Mouse (Mus musculus): ENCODE results near the gene Unc13a.
A peak's percentile ranks its signal among the peaks of the same experiment; 100 is the strongest.

Unc13a gene

DNA sequence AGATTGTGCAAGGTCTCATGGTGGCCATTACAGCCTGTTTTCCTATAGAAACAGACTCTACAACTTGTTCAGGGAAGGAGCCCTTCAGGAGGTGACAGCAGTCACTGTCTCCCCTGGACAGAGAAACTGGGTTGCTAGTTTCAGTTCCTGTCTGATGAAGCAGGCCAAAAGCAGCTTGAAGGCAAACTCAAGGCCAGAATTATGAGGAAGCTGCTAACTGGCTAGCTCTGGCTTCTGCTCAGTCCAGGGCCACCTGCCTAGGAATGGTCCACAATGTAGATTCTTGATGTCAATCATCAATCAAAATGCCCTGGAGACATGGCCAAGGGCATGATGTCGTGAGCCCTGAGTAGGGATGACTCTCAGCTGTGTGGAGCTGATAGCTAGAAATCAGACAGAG is 46.5 kb downstream of the Unc13a start:
- no peak for DNase-seq (ENCODE audit: low read depth, low spot score)

DNA sequence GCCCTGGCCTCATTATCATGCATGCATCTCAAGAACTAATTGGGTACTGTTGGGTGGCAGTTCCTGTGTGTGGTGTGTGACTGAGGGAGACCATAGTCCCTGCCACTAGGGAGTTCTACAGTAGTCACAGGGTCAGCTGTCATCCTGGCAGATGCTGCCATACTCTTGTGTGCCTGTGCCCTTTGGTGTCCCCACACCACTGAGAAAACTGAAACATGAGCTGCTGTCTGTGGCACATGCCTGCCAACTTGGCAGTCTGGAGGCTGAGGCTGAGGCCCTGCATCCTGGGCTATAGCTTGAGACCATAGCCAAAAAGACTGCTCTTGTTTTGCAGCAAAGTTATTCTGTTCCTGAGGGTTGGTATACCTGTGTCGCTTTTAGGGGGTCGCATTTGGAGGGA is 51.8 kb downstream of the Unc13a start:
- no peak for DNase-seq (ENCODE audit: low read depth, low spot score)

DNA sequence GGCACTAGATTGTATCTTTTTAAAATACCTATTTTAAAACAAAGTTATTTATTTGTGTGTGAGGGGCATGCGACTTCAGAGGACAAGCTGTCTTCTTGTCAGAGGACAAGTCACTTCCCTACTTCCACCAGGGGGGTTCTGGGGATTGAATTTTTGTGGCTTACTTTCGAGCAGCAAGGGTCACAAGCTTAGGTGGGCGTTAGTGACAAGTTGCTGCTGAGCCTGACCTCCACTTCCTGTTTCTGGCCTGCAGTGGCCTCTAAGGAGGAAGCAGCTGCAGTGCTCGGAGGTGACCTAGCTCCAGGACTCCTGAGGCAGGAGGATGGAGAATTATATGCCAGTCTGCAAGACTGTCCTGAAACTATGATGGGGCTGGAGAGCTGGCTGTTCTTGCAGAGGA is 58.1 kb downstream of the Unc13a start:
- no peak for DNase-seq (ENCODE audit: low read depth, low spot score)

DNA sequence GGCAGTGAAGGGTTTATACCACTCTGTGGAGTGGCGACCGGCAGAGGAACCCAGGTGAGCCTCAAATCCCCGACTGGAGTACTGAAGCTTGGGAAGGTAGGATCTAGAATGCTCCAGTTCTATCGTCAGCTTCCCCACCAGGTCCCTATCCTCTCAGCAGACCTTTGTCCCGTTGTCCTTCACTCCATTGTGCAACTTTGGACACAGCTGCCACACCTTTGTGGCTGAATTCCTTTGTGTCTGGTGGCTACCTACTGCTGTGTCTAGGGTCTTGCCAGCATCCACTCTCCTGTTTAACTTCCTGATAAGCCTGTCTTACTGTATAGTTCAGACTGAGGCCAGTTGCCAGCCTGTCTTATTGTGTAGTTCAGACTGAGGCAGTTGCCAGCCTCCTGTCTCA is 59.4 kb downstream of the Unc13a start:
- DNase-seq (ENCODE audit: low read depth, low spot score): no peak

DNA sequence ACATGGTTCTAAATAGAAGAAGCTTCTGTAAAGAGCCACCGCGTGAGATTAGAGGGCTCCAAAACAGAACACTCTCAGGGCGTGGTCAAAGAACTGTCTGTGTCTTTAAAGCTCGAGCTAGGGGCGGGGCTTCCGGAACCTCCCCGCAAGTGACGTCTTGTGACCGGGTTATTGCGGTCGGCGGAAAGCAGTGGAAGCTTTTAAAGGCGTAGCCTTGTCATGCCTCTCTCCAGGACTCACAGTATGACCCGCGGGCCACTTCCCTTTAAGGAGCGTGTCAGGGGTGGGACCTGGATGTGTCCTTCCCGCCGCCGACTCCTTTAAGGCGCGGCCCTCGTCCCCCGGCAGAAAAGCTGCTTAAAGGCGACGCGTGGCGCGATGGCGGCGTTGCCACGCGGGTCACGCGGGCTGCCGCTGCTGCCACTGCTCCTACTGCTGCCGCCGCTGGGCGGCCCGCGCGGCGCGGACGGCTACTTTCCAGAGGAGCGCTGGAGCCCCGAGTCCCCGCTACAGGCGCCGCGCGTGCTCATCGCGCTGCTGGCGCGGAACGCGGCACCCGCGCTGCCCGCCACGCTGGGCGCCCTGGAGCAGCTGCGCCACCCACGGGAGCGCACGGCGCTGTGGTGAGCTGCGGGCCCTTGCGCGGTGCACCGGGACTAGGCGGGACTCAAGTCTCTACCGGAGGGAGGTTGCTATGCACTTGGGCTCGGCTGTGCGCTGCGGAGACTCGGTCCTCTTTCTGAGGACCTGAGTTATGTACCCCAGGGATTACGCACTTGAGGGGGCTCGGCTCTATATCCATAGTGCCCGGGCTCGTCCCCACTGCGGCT is 60.5 kb downstream of the Unc13a start, which contains the start of gene Colgalt1:
Gene Colgalt1 (plus strand): TSS at position 177 of the 830 bp plus-strand sequence.
- peak; percentile 99 for DNase-seq (ENCODE audit: low read depth, low spot score)

DNA sequence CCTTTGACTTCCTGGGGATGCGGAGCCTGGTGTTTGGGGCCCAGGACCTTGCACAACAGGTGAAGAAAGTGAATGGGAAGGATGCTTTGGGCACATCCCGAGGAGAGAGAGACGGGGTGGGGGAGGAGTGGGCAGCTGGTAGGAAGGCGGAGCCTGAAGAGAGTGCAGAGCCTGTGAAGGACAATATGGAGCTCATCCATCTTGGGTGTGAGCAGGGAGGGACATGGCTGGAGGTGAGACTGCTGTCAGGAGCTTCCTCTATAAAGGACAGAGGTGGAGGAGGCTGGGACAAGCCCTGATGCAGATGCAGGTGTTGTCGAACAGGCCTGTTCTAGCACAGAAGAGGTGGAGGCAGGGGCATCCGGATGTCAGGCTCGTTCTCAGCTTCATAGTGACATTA is 67.5 kb downstream of the Unc13a start:
- DNase-seq (ENCODE audit: low read depth, low spot score): no peak

DNA sequence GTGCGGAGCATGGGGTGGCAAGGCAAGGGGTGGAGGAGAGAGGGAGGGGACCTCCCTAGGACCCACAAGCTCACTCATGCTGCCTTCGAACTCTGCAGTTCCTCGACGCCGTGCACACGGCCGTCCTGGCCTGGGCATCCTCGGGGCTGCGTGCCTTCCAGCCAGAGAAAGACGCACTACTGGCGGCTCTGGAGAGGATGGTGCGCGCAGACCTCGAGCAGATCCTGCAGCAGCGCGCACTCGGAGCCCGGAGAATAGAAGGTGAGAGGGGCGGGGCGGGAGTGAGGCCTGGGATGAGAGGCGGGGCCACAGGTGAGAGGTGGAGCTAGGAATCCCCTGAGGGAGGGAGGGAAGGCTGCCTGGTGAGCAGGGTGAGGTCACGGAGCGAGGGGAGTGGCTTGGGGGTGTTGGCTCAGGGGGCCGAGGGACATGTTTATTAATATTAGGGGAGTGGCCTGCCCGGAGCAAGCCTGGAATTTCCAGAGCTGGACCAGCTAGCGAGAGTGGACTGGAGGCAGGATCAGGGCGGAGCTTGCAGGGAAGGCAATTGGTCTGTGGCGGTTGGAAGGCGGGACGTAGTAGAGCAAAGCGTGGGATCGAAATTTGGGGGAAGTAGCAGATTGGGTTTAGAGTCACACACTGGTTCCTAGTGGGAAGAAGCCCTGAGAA is 68.8 kb downstream of the Unc13a start:
- DNase-seq (ENCODE audit: low read depth, low spot score): peak; percentile 15

DNA sequence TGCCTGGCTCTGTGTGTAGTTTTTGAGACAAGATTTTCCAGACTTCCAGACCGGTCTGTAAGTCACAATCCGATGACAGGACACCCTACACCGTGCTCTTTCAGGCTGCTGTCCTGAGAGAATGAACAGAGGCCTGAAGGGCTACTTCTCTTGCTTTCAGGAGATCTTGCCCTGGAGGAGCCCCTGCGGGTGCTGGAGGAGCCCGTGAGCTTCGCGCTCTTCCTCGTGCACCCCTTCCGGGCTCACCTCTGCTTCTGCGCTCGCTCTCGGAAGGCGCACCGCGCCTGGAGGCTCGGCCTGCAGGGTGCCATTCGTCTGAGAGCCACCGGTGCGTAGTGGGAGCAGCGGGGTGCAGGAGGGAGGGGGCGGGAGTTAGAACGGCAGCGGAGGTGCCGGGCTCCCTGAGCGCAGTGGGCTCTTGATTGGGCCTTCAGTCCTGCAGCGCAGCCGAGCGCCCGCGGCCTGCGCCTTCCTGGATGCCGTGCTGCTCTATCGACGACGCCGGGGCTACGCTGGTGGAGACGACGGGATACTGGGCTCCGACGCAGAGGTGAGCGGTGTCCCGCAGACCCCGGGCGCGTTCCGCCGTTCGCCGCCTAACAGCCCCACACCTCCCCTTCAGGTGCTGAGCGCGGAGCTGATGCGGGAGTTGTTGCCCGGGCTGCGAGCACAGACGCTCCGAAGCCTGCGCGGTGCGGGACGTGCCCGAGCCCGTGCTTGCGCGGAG is 69.5 kb downstream of the Unc13a start:
- DNase-seq (ENCODE audit: low read depth, low spot score): peak; percentile 60

DNA sequence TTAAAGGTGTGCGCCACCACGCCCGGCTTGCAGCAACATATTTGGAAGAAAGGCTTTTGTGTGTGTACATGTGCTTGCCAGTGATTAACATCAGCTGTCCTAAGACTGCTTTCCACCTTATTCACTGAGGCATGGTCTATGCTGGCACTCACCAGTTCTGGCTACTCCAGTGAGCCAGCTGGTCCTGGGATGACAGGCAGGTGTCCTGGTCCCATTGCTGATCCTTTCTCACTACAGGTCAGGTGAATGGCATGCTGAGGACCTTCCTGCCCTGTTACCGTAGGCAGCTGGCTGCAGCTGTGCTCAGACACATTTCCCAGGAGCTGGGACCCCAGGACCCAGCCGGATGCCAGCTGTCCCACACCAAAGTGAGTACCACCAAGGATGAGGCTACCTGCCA is 72.7 kb downstream of the Unc13a start:
- no peak for DNase-seq (ENCODE audit: low read depth, low spot score)

DNA sequence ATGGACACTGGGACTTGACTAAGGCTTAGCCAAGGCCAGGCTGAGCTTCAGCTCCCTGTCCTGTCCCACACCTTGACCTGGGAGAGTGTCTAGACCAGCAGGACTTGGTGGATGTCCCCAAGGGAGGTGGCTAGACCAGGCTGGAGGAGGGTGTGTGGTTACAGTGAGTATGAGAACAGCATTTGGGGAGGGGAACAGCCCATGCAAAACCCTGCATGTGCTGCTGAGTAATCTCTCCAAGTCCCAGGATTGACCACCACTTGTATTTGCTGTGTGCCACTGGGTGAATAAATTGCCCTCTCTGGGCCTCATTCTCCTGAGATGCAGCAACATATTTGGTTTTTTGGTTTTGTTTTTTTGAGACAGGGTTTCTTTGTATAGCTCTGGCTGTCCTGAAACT is 73.2 kb downstream of the Unc13a start:
- DNase-seq (ENCODE audit: low read depth, low spot score): no peak

DNA sequence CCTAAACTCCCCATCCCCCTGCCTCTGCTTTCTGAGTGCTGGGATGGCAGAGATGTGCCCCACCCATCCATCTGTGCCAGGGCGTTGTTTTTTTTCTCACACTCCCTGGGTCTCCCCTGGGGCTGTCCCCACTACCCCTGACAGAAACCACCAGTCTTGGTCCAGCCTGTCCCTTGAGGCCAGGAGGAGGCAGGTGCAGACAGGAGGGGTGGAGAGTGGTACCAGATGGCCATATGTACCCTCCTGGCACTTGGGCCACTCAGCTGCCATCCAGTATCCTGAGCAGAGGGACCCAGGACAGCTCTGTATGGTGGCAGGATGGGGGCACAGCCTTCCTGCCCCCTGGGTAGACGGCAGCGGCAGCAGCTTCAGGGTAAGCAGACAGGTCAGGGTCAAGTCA is 74.1 kb downstream of the Unc13a start, which contains the start of gene Fam129c:
Gene Fam129c (plus strand): TSS at position 198 of the 400 bp plus-strand sequence.
- no peak for DNase-seq (ENCODE audit: low read depth, low spot score)

DNA sequence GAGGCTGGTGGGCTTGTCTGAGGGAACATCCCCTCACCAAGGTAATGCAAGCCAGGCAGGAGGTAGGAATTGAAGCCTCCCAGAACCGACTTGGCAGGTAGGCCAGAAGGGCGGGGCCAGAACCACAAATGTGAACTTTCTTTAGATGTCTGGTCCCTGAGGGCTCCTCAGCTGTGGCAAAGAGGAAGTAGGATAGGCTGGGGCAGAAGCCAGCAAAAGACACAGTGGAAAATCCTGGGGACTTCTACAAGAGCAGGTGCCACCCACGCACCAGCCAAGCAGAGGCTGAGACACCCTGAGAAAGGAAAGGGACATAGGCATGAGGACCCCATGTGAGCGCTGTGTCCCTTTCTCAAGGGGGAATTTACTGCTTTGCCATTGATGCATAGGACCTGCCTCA is 74.8 kb downstream of the Unc13a start:
- DNase-seq (ENCODE audit: low read depth, low spot score): peak; percentile 49

DNA sequence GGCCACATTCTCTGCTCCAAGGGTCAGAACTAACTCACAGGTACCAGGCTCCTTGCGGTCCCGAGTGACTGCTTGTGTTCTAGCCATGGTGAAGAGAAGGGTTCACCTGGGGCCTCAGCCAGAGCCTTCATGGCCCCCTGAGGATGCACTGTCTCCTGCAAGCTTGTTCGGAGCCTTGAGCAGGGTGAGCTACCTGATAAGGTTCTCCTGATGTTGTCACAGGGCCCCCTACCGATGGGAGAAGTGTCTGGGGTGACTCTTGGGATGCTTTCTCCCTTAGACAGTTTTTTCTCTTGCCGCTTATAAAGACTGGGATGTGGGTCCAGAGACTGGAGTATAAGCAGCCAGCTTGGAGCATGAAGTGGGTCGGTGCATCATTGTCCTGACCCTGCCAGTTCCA is 75.2 kb downstream of the Unc13a start:
- no peak for DNase-seq (ENCODE audit: low read depth, low spot score)

DNA sequence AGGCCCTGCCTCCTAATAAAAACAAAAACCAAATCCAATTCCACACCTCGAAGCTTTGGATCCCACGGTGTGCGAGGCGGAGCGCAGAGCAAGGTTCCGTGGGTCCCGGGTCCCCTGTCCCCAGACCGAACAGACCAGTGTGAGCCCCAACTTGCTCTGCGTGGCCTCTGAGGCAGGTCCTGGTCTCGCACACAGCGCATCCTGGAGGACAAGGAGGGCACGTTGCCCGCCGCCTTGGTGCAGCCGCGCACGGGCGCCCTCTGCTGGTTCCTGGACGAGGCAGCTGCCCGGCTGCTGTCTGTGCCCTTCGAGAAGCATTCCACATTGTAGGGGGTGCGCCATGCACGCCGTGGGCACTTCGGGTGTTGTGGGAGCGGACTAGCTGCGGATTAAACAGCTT is 75.7 kb downstream of the Unc13a start:
- peak; percentile 86 for DNase-seq (ENCODE audit: low read depth, low spot score)

DNA sequence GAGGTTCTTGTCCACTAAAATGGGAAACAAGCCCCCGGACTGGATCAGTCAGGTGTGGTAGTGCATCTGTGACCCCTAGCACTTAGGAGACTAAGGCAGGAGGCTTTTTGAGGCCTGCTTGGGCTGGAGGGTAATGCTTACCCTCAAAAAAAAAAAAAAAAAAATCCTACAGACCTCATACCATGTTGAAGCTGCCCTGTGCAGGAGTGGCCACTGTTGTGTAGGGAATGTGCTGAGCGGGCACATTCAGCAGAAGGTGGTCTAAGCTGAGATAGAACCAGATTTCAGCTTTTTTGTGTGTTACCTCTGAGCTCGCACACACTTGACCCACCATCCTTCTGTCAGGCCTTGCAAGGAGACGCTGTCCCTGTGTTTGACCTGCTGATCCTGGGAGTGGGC is 77.2 kb downstream of the Unc13a start:
- DNase-seq (ENCODE audit: low read depth, low spot score): no peak

DNA sequence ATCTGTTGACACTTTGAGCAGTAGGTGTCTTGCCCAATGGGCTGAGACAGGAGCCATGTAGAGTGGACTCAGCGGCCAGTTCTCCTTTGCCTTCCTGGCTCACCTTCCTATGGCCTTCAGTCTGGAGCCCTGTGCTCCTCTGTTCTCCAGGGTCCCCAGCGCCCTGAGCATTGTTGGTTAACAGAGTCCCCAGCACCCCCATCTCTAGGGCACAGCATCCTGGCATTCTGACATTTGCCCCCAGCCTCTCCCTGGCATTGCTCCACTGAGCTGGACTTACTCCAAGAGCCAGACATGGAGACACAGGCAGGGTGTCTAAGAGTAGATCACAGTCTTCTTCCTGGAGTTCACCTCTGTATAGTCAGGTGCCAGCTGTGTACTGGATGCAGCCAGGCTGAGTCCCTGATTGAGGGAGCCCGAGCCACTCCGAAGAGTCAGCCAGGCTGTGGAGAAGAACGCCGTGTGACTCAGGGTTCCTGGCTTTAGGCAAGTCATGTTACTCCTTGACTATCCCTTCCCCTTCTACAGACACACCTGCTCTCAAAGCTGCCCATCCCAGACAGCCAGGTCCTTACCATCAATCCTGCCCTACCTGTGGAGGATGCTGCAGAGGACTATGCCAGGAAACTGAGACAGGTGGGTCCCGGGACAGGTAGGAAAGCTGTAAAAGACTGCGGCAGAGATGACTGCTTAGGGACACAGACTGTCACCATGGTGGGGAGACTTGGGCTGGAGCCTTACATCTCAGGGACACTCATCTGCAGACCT is 77.8 kb downstream of the Unc13a start:
- no peak for DNase-seq (ENCODE audit: low read depth, low spot score)

DNA sequence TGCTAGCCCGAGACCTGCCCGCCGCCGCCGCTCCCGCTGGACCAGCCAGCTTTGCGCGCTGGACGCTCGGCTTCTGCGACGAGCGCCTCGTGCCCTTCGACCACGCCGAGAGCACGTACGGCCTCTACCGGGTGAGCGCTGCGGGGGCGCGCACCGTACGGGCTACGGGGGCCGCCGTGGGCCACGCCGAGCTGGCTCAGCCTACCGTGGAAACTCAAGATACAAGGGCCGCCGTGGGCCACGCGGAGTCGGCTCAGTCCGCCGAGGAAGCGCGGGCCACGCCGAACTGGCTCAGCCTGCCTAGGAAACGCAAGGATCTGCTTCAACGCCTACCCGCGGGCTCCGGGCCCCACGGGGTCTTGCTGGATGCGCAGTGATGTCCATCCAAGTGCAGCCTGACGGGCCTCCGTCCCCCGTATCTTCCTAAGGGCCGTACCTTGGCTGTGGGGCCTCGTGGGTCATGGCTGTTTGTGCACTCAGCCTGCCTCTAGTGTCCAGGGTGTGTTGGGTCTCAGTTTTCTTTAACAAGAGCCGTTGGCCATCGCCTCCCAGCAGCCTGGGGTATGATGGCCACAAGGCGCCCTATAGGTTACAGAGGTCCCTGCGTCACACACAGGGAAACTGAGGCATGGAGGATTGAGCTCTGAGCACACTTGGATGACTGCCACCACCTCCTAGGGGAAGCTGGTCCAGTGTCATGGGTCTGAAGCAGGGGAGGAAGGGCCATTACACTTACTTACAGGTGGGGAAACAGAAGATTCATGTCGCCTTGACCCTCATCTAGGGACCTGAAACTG is 79.0 kb downstream of the Unc13a start:
- DNase-seq (ENCODE audit: low read depth, low spot score): peak; percentile 79

DNA sequence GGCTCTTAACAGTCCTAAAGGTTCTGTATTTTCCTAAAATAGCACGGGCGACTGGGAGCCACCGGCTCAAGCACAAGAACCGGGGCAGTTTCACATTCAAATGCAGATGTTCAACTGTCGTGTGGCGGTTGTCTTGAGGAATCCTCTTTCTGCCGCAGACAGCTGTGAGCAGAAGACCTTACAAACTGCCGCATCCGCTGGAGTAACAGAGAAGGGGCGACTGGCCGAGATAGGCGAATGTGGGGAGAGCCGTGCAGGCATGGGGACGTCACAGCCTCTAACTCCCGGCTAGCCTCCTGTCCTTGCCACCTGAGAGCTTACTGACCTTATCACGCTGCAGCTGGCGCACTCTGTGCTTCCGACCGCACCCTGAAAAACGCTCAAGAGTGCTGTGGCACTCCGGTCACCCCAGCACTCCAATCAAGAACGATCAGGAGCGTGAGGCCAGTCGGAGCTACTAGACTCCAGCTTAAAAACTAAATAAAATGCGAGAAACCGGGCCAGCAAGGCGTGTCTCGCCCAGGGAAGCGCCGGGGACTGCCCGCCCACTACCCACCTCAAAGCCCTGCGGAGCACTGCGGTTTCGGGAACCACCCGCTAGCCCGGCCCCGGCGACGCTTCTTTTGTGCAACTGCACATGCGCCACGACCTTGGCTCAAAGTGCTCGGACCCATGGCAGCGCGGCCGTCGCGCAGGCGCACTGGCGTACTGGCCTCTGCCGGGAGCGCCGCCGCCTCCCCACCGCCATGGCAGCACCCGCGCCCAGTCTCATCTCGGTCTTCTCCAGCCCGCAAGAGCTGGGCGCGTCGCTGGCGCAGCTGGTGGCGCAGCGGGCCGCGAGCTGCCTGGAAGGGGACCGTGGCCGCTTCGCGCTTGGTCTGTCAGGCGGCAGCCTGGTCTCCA is 79.8 kb downstream of the Unc13a start, which contains the start of gene Pgls:
Gene Pgls (plus strand): TSS at position 706 of the 903 bp plus-strand sequence.
- peak; percentile 93 for DNase-seq (ENCODE audit: low read depth, low spot score)

DNA sequence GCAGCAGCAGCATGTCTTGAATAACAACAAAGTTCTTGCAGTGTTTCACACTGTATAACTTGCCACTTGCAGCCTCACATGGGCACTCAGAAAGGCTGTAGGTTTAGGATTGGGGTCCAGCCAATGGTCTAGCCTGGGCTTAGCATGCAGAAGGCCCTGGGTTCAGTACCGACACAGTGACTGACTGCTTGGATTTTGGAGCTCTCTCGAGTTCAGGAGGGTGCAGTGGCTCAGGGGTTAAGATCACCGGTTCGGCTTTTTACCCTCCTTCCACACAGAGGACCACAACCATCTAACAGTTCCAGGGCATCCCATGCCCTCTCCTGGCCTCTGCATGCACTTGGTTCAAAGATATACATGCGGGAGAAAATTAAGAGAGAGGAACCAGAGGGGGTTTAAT is 80.5 kb downstream of the Unc13a start:
- DNase-seq (ENCODE audit: low read depth, low spot score): no peak

DNA sequence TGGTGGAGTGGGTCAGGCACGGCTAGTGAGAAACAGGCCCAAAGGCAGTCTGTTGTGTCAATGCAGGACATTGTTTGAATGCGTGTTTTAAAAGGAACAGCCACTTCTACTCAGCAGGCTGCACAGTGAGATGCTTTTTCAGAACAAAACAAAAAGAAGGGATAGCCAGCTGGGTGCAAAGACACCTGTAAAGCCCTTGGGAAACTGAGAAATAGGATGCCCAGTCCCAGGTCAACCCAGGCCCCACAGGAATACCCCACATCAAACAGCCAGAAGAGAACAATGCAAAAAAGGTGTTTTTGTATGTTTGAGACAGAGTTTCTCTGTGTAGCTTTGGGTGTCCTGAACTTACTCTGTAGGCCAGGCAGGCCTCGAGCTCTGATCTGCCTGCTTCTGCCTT is 82.8 kb downstream of the Unc13a start:
- no peak for DNase-seq (ENCODE audit: low read depth, low spot score)

All from CD4-positive helper T cell, adult 2 months (primary cell).